Mouse (Mus musculus) heart, postnatal 10 days (tissue): ENCODE results near the gene Adprhl1. TPM values are rescaled to one million over a fixed set of nuclear protein-coding genes. Genes with fewer than 3 reads are reported as not detected.

Experiments
- DNase-seq, 2 experiments: peaks; one replicate each; pipeline ENCODE4 v3.0.0; 2021
- intact Hi-C: fragments of 180-260 bp; cut with DNase I; formaldehyde crosslinking; loops from one replicate; pipeline ENCODE4 v1.15.1; 2025
- total RNA-seq, 2 experiments: library from RNA; stranded (reverse); gene quantifications; 2 replicates each; pipeline ENCODE4 v1.2.3; 2021

The Adprhl1 gene
- total RNA-seq, 2 experiments from 2014 or later: 418 to 470 TPM

- intact Hi-C loops: no loop called here
- peak in 1 of 2 experiments; percentile 54 for DNase-seq
These were observed 53.5 kb downstream of the Adprhl1 start, which contains the start of gene Grtp1 for GRCm38 (mm10) chr8:13200301-13201012. TSS of gene Grtp1 (minus strand) at chr8:13200620.

- no peak for DNase-seq
- intact Hi-C loops: no loop called here
These were observed 54.4 kb downstream of the Adprhl1 start for GRCm38 (mm10) chr8:13199385-13200061.

- no peak for DNase-seq
- intact Hi-C loops: no loop called here
These were observed 56.5 kb downstream of the Adprhl1 start for GRCm38 (mm10) chr8:13197493-13197892.

GRCm38 (mm10) chr8:13194818-13195217, 59.1 kb downstream of the Adprhl1 start:
- no peak for DNase-seq
- intact Hi-C loops: no loop called here

- no peak for DNase-seq
- intact Hi-C loops: no loop called here
These were observed 63.7 kb downstream of the Adprhl1 start for GRCm38 (mm10) chr8:13190235-13190634.

GRCm38 (mm10) chr8:13188857-13189256, 65.1 kb downstream of the Adprhl1 start:
- intact Hi-C loops: no loop called here
- DNase-seq: no peak

- intact Hi-C loops: no loop called here
- no peak for DNase-seq
These were observed 65.9 kb downstream of the Adprhl1 start for GRCm38 (mm10) chr8:13188052-13188555.

GRCm38 (mm10) chr8:13187638-13188037, 66.3 kb downstream of the Adprhl1 start:
- intact Hi-C loops: no loop called here
- no peak for DNase-seq

GRCm38 (mm10) chr8:13187229-13187628, 66.7 kb downstream of the Adprhl1 start:
- intact Hi-C loops: no loop called here
- no peak for DNase-seq

GRCm38 (mm10) chr8:13186819-13187218, 67.1 kb downstream of the Adprhl1 start:
- DNase-seq: no peak
- intact Hi-C loops: no loop called here

GRCm38 (mm10) chr8:13181691-13181976, 72.3 kb downstream of the Adprhl1 start:
- no peak for DNase-seq
- intact Hi-C loops: no loop called here

GRCm38 (mm10) chr8:13180911-13181690, 72.9 kb downstream of the Adprhl1 start:
- intact Hi-C loops: no loop called here
- DNase-seq: peak in 1 of 2 experiments; percentile 31

GRCm38 (mm10) chr8:13180408-13180807, 73.6 kb downstream of the Adprhl1 start:
- intact Hi-C loops: no loop called here
- DNase-seq: no peak

- intact Hi-C loops: no loop called here
- no peak for DNase-seq
These were observed 74.0 kb downstream of the Adprhl1 start for GRCm38 (mm10) chr8:13179948-13180347.

- intact Hi-C loops: no loop called here
- DNase-seq: no peak
These were observed 74.5 kb downstream of the Adprhl1 start for GRCm38 (mm10) chr8:13179482-13179881.

GRCm38 (mm10) chr8:13178137-13178536, 75.8 kb downstream of the Adprhl1 start:
- intact Hi-C loops: no loop called here
- no peak for DNase-seq

- intact Hi-C loops: no loop called here
- DNase-seq: no peak
These were observed 76.6 kb downstream of the Adprhl1 start for GRCm38 (mm10) chr8:13177173-13177852.

GRCm38 (mm10) chr8:13175650-13176049, 78.3 kb downstream of the Adprhl1 start:
- no peak for DNase-seq
- intact Hi-C loops: no loop called here

- intact Hi-C loops: no loop called here
- DNase-seq: no peak
These were observed 79.2 kb downstream of the Adprhl1 start for GRCm38 (mm10) chr8:13174811-13175210.

GRCm38 (mm10) chr8:13174305-13174704, 79.7 kb downstream of the Adprhl1 start:
- no peak for DNase-seq
- intact Hi-C loops: no loop called here
